Mouse (Mus musculus): ENCODE measurements at regions not wholly inside any gene's neighbourhood (a gene's known extent, or its start where the extent isn't known, plus 50 kb on each side); places are given as distances from the start of the nearest gene placed in this dataset.
"Not testable (repeated sequence)": the region's sequence is repeated elsewhere in the genome, so short reads cannot be mapped to it uniquely, and the experiment has no call there.

- intact Hi-C loops (cut with DNase I): no loop called here
- DNase-seq (ENCODE audit: extremely low spot score in 1 of 2, low spot score in 2 of 2): no peak
These were observed 171.4 kb downstream of the Kctd12 start for GRCm38 (mm10) chr14:102811022-102811421.

- intact Hi-C loops (cut with DNase I): no loop called here
- DNase-seq (ENCODE audit: extremely low spot score in 1 of 2, low spot score in 2 of 2): peak in 1 of 2 experiments; percentile 50
These were observed 172.1 kb downstream of the Kctd12 start for GRCm38 (mm10) chr14:102810121-102810921.

- DNase-seq (ENCODE audit: extremely low spot score in 1 of 2, low spot score in 2 of 2): peak in 1 of 2 experiments; percentile 53
- intact Hi-C loops (cut with DNase I): loop anchor here (10.0 kb wide), 1 partner anchor 179 kb away; the partner anchor contains the start of gene Kctd12
These were observed 176.2 kb downstream of the Kctd12 start for GRCm38 (mm10) chr14:102805936-102806923.

GRCm38 (mm10) chr14:102795676-102796075 is 186.8 kb downstream of the Kctd12 start:
- DNase-seq (ENCODE audit: extremely low spot score in 1 of 2, low spot score in 2 of 2): no peak
- intact Hi-C loops (cut with DNase I): no loop called here

DNA sequence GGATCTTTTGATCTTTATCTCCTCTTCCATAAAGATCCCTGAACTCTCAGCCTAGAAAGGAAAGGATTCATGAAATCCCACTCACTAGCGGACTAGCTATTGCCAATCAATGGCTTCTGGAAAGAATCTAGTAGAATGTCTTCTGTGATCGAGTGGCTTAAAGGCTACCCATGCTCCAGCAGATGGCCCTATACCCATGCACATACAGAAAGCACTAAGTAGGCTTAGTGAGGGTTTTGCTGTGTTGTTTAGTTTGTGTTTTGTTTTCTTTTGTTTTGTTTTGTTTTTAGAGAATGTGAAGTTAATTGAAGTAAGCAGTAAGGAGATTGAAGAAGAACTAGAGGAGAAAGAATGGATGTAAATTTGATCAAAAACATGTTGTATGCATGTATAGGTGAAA is 187.5 kb downstream of the Kctd12 start:
- intact Hi-C loops (cut with DNase I): no loop called here
- DNase-seq (ENCODE audit: extremely low spot score in 1 of 2, low spot score in 2 of 2): no peak

GRCm38 (mm10) chr14:102793753-102794152 is 188.7 kb downstream of the Kctd12 start:
- no peak for DNase-seq (ENCODE audit: extremely low spot score in 1 of 2, low spot score in 2 of 2)
- intact Hi-C loops (cut with DNase I): no loop called here

DNA sequence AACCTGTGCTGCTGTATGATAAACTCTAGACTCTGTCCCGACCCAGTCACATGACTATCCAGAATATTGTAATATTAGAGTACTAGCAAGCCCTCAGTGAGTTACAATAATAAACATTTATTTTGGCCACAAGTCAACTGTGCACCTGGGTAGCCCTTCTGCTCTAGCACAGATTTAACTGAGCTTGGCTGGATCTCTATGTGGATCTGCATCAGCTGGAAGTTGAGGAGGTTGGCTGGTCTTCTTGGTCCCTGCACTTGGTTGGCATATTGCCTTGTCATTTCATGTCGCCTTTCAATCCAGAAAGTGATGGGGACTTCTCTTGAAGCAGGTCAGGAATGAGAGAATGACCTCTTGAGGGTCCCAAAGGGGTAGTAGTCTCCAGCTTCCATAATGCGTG is 191.5 kb downstream of the Kctd12 start:
- intact Hi-C loops (cut with DNase I): no loop called here
- no peak for DNase-seq (ENCODE audit: extremely low spot score in 1 of 2, low spot score in 2 of 2)

DNA sequence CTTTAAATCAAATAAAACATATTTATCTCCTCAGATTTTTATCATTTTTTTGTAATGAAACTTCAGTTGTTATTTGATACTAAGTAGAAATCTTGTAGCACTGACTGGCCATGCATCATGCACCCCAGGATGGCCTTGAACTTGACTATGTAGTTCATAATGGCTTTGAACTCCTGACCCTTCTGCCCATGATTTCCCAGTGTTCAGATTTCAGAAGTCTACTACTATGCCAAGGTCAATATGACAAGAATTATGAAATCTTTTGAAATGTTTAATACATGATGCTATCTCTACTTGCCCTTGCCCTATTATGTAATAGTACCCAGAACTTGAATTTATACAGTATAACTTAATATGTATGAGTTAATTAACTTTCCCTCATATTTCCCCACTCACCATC is 200.2 kb downstream of the Kctd12 start:
- intact Hi-C loops (cut with DNase I): no loop called here
- no peak for DNase-seq (ENCODE audit: extremely low spot score in 1 of 2, low spot score in 2 of 2)

- DNase-seq (ENCODE audit: extremely low spot score in 1 of 2, low spot score in 2 of 2): peak; percentile 2 to 20
- intact Hi-C loops (cut with DNase I): loop anchor here (2.0 kb wide), 1 partner anchor 15 kb away; no protein-coding TSS in a partner anchor
These were observed 212.7 kb downstream of the Kctd12 start for GRCm38 (mm10) chr14:102769716-102770115.

DNA sequence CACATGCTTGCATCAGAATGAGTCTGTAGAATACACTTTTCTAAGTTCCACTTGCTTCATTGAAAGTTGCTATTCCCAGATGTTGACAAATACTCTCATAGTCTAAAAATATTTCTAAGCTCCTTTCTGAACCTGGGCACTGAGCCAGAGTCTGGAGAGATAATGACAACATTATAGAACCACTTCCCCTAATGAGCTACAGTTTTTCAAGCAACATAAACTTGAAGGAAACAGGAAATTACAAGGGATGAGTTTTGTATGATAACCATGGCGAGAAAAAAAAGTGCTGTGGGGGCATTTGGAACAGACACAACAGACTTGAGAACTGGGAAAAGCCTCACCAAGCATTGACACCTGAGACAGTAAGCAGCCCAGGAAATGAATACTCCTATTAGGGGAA is 233.8 kb downstream of the Kctd12 start:
- DNase-seq (ENCODE audit: extremely low spot score in 1 of 2, low spot score in 2 of 2): peak in 1 of 2 experiments; percentile 36
- intact Hi-C loops (cut with DNase I): no loop called here

GRCm38 (mm10) chr14:102742331-102742730 is 240.1 kb downstream of the Kctd12 start:
- intact Hi-C loops (cut with DNase I): no loop called here
- no peak for DNase-seq (ENCODE audit: extremely low spot score in 1 of 2, low spot score in 2 of 2)

DNA sequence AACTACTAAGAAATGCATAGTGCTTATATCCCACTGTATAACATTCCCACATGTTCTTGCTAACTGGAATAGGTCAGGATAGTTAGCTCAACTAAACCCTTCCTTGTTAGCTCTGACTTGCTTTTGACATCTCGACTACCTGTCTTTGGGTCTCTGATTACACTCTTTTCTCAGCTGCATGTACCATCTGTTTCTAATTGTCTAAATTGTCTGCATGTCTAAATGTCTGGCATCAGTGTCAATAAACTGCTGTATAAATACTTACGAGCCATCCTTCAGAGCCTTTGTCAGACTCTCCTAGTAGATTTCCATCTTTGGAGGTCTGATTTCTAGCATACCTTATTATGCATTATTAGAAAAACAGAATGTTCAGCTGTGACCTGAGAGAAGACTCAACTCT is 245.8 kb downstream of the Kctd12 start:
- no peak for DNase-seq (ENCODE audit: extremely low spot score in 1 of 2, low spot score in 2 of 2)
- intact Hi-C loops (cut with DNase I): no loop called here

DNA sequence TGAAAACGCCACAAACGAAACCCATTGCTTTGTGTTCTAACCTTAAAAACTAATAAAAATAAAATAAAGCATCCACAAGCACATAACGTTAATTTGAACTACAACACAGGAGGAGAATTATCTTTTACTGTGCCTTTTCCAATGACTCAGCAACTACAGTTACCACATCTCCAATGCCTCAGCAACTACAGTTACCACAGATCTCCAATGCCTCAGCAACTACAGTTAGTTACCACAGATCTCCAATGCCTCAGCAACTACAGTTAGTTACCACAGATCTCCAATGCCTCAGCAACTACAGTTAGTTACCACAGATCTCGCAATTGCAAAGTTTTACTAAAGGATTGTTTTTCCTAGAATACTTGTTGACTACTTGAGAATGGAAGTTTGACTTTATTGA is 248.7 kb downstream of the Kctd12 start:
- intact Hi-C loops (cut with DNase I); DNase-seq (ENCODE audit: extremely low spot score in 1 of 2, low spot score in 2 of 2): not testable (repeated sequence)

GRCm38 (mm10) chr14:102731746-102732145 is 250.7 kb downstream of the Kctd12 start:
- intact Hi-C loops (cut with DNase I): no loop called here
- no peak for DNase-seq (ENCODE audit: extremely low spot score in 1 of 2, low spot score in 2 of 2)

DNA sequence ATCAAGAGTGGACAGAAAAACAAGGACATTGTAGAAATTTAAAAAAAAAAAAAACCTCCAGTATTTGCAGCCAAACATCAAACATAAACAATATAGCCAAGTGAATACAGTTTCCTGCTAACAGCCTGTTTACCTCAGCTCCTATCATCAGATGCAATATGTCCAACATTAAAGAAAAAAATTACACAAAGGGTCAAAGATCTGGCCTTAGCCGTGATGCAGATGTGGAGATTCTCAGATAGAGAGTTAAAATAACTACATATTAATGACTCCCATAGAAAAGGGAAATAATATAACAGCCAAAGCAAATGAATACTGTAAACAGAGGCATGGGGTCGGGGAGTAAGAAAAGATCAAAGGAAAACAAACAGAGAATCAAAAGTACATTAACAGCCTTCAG is 259.8 kb downstream of the Kctd12 start:
- no peak for DNase-seq (ENCODE audit: extremely low spot score in 1 of 2, low spot score in 2 of 2)
- intact Hi-C loops (cut with DNase I): no loop called here

GRCm38 (mm10) chr14:102718558-102718957 is 263.9 kb downstream of the Kctd12 start:
- intact Hi-C loops (cut with DNase I): no loop called here
- DNase-seq (ENCODE audit: extremely low spot score in 1 of 2, low spot score in 2 of 2): no peak

- intact Hi-C loops (cut with DNase I): no loop called here
- no peak for DNase-seq (ENCODE audit: extremely low spot score in 1 of 2, low spot score in 2 of 2)
These were observed 269.8 kb downstream of the Kctd12 start for GRCm38 (mm10) chr14:102712600-102712999.

- intact Hi-C loops (cut with DNase I): no loop called here
- DNase-seq (ENCODE audit: extremely low spot score in 1 of 2, low spot score in 2 of 2): no peak
These were observed 275.6 kb downstream of the Kctd12 start for GRCm38 (mm10) chr14:102706704-102707336.

DNA sequence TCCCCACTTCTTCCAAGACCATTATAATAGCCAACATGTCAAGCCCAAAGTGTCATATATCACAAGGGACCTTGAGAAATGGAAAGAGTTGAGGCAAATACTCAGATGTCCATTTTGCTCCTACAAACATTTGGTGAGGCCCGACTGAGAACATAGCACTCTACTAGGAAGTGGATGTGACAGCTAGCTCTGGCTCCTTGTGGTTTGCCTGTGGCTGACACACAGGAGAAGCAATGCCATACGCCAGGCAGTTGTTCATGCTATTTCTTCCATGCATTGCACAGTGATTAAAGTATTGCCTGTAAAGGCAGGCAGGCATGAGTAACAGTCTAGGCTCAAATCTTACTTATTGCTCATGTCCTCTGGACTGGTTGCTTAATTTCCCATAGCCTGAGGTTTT is 281.3 kb downstream of the Kctd12 start:
- no peak for DNase-seq (ENCODE audit: extremely low spot score in 1 of 2, low spot score in 2 of 2)
- intact Hi-C loops (cut with DNase I): no loop called here

All from left cerebral cortex, postnatal 10 days (tissue).